Mouse (Mus musculus) liver, adult 2 months (tissue): ENCODE data around the gene Slx4. TPM values are rescaled to one million over a fixed set of nuclear protein-coding genes. Genes with fewer than 3 reads are reported as not detected.
A peak's percentile ranks its signal among the peaks of the same experiment; 100 is the strongest.
"Not testable (repeated sequence)": the region's sequence is repeated elsewhere in the genome, so short reads cannot be mapped to it uniquely, and the experiment has no call there.

ENCODE experiments used
- DNase-seq: peaks from one replicate; pipeline ENCODE4 v3.0.0-alpha.2; 2011; ENCODE audit warnings: low read depth, low spot score; ENCODE audit errors: extremely low read depth
- H3K27ac ChIP-seq: fragments of 200-500 bp; replicated peaks from 2 replicates; pipeline ENCODE4 v1.5.1; 2012; ENCODE audit warnings: low read depth, mild to moderate bottlenecking, control low read depth, inconsistent platforms, low read length; ENCODE audit not compliant: insufficient read depth
- H3K27me3 ChIP-seq: fragments of 200-500 bp; 2 replicates; pipeline ENCODE4 v1.6.1; 2012; ENCODE audit warnings: mild to moderate bottlenecking, moderate library complexity, low read length, inconsistent platforms; ENCODE audit not compliant: control insufficient read depth, insufficient read depth
- H3K36me3 ChIP-seq: fragments of 200-500 bp; 2 replicates; pipeline ENCODE4 v1.6.1; 2012; ENCODE audit warnings: low read length, inconsistent platforms; ENCODE audit not compliant: control insufficient read depth, insufficient read depth
- H3K4me1 ChIP-seq: fragments of 200-500 bp; 2 replicates; pipeline ENCODE4 v1.6.1; 2011; ENCODE audit warnings: low read length; ENCODE audit not compliant: control insufficient read depth, insufficient read depth
- H3K4me3 ChIP-seq: fragments of 200-500 bp; 2 replicates; pipeline ENCODE4 v1.5.1; 2011; ENCODE audit warnings: low read depth, mild to moderate bottlenecking, control low read depth, low read length, moderate library complexity; ENCODE audit not compliant: insufficient read depth
- H3K79me2 ChIP-seq: fragments of 200-500 bp; 2 replicates; pipeline ENCODE4 v1.6.1; 2012; ENCODE audit warnings: inconsistent platforms, mild to moderate bottlenecking, low read length, moderate library complexity; ENCODE audit not compliant: control insufficient read depth, insufficient read depth
- H3K9ac ChIP-seq: fragments of 200-500 bp; 2 replicates; pipeline ENCODE4 v1.6.1; 2012; ENCODE audit warnings: low read depth, mild to moderate bottlenecking, control low read depth, inconsistent platforms, low read length
- CTCF ChIP-seq: fragments of 200-500 bp; IDR thresholded peaks from 2 replicates; pipeline ENCODE4 v1.5.1; 2011; ENCODE audit warnings: low read depth, low read length, control low read depth
- POLR2A ChIP-seq: fragments of 200-500 bp; IDR thresholded peaks from 2 replicates; pipeline ENCODE4 v1.6.1; 2011; ENCODE audit warnings: low read length, control low read depth; ENCODE audit not compliant: insufficient read depth; ENCODE audit errors: extremely low read depth
- WGBS: fragments of 180-500 bp; shearing (Covaris S2); methylation state at CpG from one replicate; pipeline ENCODE4 v1.1.7; 2018; 5-methylcytosine and 5-hydroxymethylcytosine counted together
- polyA plus RNA-seq: library from polyadenylated mRNA; depleted of rRNA; stranded (reverse); fragments of >200 nt; gene quantifications from 2 replicates; pipeline ENCODE4 v1.2.3, GENCODE M21; 2012
- total RNA-seq: library from RNA; depleted of rRNA; stranded (reverse); fragments of >200 nt; gene quantifications from 2 replicates; pipeline ENCODE4 v1.2.3, GENCODE M21; 2014

The Slx4 gene
- total and polyA plus RNA-seq, 2 experiments = 2.6 to 6.6 TPM

DNA sequence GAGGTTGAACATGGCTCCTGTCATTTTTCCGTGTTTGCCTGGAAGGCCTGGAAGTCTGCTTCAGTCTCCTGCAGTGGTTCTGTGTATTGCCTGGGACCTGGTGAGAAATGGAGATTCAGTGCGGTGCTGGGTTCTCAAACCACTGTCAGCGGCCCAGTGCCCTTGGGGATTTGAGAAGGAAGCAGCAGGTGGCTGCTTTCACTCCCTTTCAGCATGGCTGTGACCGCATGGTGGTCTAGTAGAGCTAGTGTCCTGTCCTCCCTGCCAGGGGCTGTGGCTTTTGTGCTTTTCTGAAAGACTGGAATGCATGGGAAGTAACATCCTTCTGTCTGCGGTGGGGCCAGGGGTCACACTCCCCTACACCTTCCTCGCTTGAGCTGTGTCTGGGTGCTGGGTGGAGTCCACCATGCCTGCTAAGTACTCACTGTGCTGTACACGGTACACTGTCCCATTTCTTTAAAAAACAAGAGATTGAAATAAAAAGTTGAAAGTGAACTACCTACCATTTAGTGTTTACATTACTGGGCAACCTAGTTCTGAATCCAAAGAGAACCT is 20.3 kb downstream of the Slx4 start:
- Histone ChIP-seq H3K4me1 (no peaks in the 10 kb centered on the region), H3K9ac (no peak overlapping the region), H3K79me2 (no peaks in the 10 kb centered on the region), H3K27ac (no peak overlapping the region), H3K4me3 (no peak overlapping the region), H3K36me3 (peaks cover 11% of the 10 kb centered on the region), H3K27me3 (no peaks in the 10 kb centered on the region)
- no peak for DNase-seq
- no peak for TF ChIP-seq CTCF
- TF ChIP-seq POLR2A = no peak
- WGBS = 89% methylated on average over 7 of the region's 7 CpGs

DNA sequence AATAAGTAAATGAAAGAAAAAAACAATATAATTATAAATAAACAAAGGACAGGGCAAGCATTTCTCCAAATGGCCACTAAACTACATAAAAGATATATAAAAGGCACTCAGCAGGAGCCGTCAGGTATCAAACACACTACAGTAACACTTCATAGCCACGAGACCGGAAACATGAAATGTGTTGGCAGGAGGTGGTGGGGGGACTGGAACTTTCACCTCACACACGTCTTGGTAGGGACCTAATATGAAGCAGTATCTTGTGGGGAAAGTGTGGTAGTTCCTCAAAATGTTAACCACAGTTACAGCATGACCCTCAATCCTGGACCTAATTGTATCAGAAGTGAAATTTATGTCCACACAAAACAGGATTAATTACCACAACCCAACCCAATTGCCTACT is 21.4 kb downstream of the Slx4 start:
- peaks cover 6% of the 10 kb centered on the region for H3K36me3 ChIP-seq
- H3K4me3 ChIP-seq = no peak overlapping the region
- no peak overlapping the region for H3K27ac ChIP-seq
- 92% methylated on average over 4 of the region's 4 CpGs for WGBS
- no peaks in the 10 kb centered on the region for H3K79me2 ChIP-seq
- H3K4me1 ChIP-seq = no peaks in the 10 kb centered on the region
- no peak overlapping the region for H3K9ac ChIP-seq
- no peak for DNase-seq
- no peak for TF ChIP-seq POLR2A
- no peak for TF ChIP-seq CTCF
- H3K27me3 ChIP-seq = no peaks in the 10 kb centered on the region

DNA sequence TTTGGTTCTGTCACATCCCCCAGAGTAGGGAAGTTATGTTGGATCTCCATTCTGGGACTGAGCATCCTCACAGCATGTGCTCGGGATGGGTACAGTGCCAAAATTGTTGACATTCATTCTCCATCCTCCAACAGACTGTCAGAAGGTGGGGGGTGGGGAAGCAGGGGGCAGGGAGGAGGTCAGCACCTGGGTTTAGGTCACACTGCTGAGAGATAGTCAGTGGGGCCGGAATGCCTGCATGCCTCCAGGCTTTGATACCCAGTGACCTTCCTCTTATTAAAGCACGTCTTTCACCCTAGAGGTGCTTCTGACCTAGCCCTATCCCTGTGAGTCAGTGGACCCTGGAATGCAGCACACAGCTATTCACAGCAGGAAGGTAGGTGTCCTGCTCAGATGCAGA is 26.9 kb downstream of the Slx4 start:
- Histone ChIP-seq H3K27me3 (no peaks in the 10 kb centered on the region), H3K4me1 (no peaks in the 10 kb centered on the region), H3K79me2 (no peaks in the 10 kb centered on the region), H3K27ac (no peak overlapping the region), H3K4me3 (no peak overlapping the region), H3K9ac (no peak overlapping the region), H3K36me3 (peaks cover 2% of the 10 kb centered on the region; the same call in 1 of the 2 replicates)
- WGBS = 39% methylated on average over 3 of the region's 3 CpGs
- TF ChIP-seq POLR2A (no peak), CTCF (no peak)
- DNase-seq = no peak

DNA sequence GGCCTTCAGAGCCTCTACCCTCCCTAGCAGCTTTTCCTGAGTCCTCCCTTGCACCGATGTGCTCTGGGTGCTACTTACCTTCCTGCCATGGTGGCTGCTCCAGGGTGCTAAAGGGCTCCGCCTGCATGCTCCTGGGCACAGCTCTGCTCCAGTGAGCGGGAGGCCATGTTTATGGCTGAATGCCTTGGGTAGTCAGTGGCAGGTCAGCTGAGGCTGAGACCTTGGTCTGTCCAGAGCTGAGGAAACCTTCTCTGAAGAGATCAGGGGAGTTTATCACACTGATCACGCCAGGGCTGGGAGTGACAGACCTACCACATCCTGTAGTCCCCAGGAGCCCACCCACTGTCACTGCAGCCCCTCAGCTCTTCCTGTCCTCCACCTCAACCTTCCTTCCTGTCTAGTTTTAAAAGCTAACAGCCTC is 27.3 kb downstream of the Slx4 start, which contains the start of gene Nlrc3:
Gene Nlrc3 (minus strand): TSS at position 382 of the 421 bp plus-strand sequence.
- H3K27ac ChIP-seq = no peak within 1 kb of the TSS
- no peaks in the 10 kb centered on the region for H3K27me3 ChIP-seq
- WGBS = 63% methylated on average over 4 of the region's 4 CpGs
- no peak within 1 kb of the TSS for H3K9ac ChIP-seq
- H3K4me3 ChIP-seq = peak within 1 kb of the TSS; percentile 26; the same call in 1 of the 2 replicates
- no peaks in the 10 kb centered on the region for H3K79me2 ChIP-seq
- no peak for DNase-seq
- H3K4me1 ChIP-seq = no peaks in the 10 kb centered on the region
- TF ChIP-seq CTCF (no peak), POLR2A (no peak)
- no peaks in the 10 kb centered on the region; the same call in 1 of the 2 replicates for H3K36me3 ChIP-seq

DNA sequence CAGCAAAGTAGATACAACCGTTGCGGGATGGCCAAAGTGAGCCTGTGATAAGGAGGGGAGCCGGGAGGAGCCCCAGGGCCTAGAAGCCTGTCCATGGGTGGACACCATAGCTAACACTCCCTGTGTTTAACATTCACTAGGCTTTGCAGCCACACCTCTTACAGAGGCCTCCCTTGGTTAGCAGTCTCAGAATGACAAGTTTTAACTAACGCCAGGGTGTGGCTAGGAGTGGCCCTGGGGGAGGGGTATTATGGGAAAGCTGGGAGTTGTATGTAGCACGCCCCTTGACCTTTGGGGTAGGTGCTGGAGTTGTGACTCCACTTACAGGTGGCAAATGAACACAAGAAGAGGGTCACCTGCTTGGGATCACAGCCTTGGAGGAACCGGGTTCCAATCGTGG is 27.9 kb downstream of the Slx4 start:
- no peak overlapping the region for H3K9ac ChIP-seq
- H3K4me3 ChIP-seq = 0 out of 2 replicates have a peak overlapping the region, but pooled peaks have one; percentile 26
- no peaks in the 10 kb centered on the region; the same call in 1 of the 2 replicates for H3K36me3 ChIP-seq
- 87% methylated on average over 7 of the region's 7 CpGs for WGBS
- H3K27me3 ChIP-seq = no peaks in the 10 kb centered on the region
- no peaks in the 10 kb centered on the region for H3K4me1 ChIP-seq
- DNase-seq = no peak
- no peak overlapping the region for H3K27ac ChIP-seq
- no peaks in the 10 kb centered on the region for H3K79me2 ChIP-seq
- TF ChIP-seq POLR2A = no peak

DNA sequence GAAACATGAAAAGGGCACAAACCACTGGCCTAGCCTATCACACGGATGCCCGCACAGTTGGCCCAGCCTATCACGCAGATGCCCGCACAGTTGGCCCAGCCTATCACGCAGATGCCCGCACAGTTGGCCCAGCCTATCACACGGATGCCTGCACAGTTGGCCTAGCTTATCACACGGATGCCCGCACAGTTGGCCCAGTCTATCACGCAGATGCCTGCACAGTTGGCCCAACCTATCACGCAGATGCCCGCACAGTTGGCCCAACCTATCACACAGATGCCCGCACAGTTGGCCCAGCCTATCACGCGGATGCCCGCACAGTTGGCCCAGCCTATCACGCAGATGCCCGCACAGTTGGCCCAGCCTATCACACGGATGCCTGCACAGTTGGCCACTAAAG is 29.1 kb downstream of the Slx4 start:
- not testable (repeated sequence) for H3K27me3 ChIP-seq, H3K79me2 ChIP-seq, H3K4me1 ChIP-seq, H3K36me3 ChIP-seq, H3K27ac ChIP-seq, H3K4me3 ChIP-seq, DNase-seq, H3K9ac ChIP-seq
- WGBS = 91% methylated on average over 19 of the region's 19 CpGs
